Mouse (Mus musculus): ENCODE data around the gene Taf12.

Gene Taf12

DNA sequence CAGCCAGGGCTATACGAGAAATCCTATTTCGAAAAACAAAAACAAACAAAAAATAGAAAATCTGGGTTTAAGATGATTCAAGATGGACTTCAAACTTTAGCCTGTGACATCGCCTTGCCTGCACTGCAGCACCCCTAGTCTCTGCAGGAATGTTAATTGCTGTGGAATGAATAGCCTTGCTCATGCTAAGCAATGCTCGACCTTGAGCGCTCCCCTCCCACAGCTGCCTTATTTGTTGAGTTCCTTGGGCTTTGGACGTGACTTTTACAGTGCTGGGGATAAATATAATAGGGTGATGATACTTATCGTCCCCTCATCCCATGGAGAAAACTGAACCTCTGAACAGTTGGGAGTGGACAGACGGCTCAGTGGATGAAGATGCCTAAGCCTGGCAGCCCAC, 41.5 kb downstream of the Taf12 start:
- no peak for DNase-seq

DNA sequence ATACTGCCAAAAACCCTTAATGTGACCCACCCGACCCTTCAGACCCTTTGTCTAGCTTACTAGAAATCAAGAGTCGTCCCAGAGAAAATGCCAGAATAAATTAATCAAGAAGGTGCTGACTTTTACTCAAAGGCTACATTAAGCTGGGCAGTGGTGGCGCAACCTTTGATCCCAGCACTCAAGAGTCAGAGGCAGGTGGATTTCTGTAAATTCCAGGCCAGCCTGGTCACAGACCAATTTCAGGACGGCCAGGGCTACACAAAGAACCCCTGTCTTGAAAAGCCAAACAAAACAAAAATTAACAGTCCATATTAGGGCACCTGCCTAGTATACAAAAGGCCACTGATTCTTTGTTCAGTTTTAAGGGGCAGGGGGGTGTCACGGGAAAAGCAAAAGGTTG, 52.3 kb downstream of the Taf12 start:
- no peak for DNase-seq

DNA sequence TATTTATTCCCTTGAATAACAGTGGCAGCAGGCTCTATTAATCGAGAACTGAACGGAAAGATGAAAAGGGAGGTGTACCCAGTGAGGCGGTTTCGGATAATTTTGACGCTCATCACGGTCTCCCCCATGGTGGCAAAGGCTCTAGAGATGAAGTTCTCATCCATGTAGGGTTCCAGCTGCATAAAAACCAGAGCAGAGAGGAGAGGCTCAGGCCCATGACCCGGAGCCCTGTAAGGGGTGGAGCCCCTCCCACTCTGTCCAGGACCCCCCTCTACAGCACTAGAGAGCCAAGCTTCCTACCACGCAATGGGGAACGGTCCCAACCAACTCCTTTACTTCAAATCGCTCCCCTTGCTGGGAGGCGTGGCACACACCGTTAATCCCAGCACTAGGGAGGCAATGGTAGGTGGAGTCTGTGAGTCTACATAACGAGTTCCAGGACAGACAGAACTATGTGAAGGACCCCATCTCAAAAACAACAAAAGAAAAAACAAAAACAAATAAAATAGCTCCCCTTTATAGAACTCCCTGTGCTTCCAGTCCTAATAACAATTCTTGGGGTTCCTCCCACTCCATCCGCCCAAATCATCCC, 54.3 kb downstream of the Taf12 start:
- DNase-seq = no peak

DNA sequence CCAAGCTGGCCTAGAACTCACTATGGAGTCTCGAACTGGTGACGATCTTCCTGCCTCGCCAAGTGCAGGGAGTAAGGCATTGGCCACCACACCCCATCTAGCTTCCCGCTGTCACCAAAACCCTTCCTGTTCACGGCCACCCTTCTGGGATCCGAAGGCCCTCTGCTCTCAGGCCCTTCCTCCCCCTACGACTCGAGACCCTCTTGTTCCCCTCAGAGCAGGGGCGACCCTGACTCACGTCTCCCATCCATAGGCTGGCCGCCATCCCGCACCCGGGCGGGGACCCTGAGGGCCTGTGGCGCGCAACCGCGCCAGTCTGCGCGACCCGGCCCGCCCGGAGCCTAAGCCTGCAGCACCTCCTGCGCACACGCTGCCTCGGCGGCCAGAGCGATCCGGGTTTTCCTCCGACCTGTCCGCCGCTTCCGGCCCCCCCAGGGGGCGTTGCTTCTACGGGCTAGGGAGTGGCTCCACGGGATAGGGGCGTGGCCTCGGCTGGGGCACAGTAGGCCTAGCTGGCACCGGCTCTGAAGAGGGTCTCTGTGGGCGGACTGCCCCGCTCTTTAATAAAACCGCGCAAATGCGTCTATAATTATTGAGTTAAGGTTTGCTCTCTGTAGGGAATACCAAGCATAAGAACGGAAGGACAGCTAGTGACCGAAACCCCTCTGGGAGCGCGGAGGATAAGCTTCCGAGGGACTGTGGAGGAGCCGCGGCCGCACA, 55.1 kb downstream of the Taf12 start, which contains the start of gene Trnau1ap:
Gene Trnau1ap (minus strand): TSS at position 424 of the 720 bp plus-strand sequence.
- DNase-seq = peak; percentile 95

DNA sequence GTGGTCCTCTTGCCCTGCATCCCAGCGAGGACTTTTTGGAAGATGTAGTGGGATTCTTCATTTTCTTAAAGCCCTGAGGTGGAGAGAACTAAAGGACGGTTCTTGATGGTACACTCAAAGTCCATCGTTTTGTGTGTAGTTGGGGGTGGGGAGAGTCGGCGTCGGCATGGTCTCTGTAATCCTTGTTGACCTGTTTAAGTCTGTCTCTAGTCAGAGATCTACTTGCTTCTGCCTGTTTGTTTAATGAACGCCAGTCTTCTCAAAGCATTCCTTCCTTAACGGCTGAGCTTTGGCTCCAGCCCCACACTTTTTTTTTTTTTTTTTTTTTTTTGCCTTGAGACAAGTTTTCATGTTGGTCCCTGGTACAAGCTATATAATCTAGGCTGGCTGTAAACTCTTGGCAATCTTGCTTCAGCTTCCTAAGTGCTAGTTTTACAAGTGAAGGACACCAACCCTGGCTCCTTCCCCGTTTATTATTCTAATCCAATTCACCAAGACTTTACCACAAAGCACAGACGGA, 55.7 kb downstream of the Taf12 start:
- DNase-seq = no peak

- DNase-seq = no peak
Observed at GRCm38 (mm10) chr4:132331960-132332359, 57.8 kb downstream of the Taf12 start.

DNA sequence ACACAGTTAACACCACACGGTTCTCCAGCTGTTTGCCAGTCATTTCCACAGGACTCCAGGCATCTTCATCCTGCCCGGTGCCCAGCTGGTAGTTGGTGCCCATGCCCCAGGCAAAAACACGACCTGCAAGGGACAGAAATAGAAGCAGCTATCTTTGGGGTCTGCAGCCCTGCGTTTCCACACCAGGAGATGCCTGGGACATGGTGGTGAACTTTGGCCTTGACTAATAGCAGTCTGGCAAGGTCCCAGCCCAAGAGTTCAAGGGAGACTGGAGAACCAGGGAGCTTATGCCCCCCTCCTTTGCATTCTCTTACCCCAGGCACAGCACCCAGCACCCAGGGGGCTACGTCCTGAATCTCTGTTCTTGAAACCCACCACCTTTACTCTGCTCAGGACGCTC, 58.7 kb downstream of the Taf12 start:
- DNase-seq = no peak

DNA sequence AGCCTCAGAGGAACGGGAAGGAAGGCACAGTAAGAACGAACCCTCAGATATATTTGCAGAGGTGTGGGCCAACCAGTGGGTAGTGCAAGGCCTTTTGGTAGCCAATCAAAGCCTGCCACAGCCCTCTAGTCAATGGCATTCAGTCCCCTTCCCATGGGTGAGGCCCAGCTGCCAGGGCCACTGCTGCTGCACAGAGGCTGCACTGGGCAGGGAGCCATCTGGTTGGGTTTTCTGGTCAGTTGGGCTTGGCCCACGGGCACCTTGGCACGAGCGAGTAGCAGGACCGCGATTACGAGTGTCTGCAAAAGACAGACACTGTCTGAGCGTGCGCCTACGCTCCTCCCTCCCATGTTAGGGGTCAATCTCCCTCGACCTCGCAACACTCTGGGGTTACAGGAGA, 64.8 kb downstream of the Taf12 start:
- DNase-seq = no peak

DNA sequence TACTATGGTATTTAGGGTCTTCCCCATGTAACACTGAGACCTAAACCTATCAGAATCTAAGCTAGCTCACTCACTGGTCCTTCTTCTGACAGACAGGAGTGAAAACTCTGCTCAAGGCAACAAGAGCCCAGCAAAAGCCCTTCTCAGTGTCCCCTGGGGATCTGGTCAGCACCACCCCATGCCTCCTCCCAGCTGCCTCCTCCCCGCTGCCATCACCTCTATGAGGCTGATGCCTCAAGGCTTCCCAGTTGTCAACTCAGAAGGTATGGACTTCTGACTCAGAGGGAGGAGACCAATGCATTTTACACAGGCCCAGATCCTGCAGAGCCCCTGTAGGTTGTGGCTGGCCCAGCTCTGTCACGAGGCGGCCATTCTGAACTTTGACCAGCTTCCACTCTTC, 67.3 kb downstream of the Taf12 start:
- no peak for DNase-seq

- no peak for DNase-seq
Observed at GRCm38 (mm10) chr4:132344403-132345134, 70.4 kb downstream of the Taf12 start.

All from retina, postnatal 1 day (tissue).